Mouse (Mus musculus): ENCODE data around the gene Zfp750. TPM values are rescaled to one million over a fixed set of nuclear protein-coding genes. Genes with fewer than 3 reads are reported as not detected.
A peak's percentile ranks its signal among the peaks of the same experiment; 100 is the strongest.

Zfp750 gene
- polyA plus RNA-seq, 1 experiment from 2014 or later: 0.26 TPM

DNA sequence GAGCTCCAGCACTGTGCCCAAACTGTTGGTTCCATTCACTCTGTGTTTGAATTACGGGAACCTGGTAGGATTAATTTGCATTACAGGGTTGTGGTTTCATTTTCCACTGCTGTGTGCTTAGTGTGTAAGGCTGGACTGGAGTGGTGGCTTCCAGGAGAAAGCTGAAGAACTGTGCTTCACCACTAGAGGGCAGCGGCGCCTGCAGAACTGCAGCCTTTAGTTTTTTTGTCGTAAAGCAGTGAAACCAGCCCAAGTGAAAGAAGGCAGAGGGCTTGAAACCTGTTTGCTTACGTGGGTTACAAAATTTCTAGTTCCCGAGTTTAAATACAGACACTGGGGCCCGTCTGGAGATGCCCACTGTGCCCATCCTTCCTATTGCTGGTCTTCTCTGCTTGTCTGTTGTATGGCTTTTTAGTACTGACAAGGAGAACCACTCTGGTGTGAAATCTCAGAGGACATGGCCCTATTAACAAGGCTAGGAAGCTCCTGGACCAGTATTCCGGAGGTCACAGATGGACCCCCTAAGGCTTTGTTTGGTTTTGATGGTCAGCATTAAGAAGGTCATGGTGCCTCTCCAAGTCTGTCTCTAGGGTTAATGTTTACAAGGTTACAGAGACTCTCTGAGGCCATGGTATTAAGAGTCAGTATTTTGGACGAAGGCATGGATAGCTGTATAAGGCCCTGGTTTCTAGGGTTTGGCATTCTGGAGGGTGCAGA, 43.3 kb downstream of the Zfp750 start:
- Histone ChIP-seq H3K27me3 (replicated peaks; ENCODE audit: control insufficient read depth, insufficient read depth, low read length) (no peaks in the 10 kb centered on the region), H3K27ac (ENCODE audit: low read depth, low read length) (no peak overlapping the region), H3K4me1 (replicated peaks; ENCODE audit: control insufficient read depth, insufficient read depth, low read length) (no peaks in the 10 kb centered on the region; the same call in 1 of the 2 replicates), H3K9me3 (ENCODE audit: control insufficient read depth, low read length) (no peaks in the 10 kb centered on the region), H3K36me3 (ENCODE audit: control insufficient read depth, insufficient read depth, low read length) (peaks cover 2% of the 10 kb centered on the region; the same call in 1 of the 2 replicates), H3K4me2 (no peak overlapping the region), H3K4me3 (ENCODE audit: low read depth, low read length) (no peak overlapping the region), H3K9ac (ENCODE audit: low read depth, low read length) (no peak overlapping the region)
- DNase-seq (ENCODE audit: low spot score): peak; percentile 65
- 0 out of 2 replicates have a peak, but pooled peaks have one; percentile 34 for ATAC-seq (replicated peaks; ENCODE audit: low FRiP score)
- WGBS: 39% methylated on average over 9 of the region's 9 CpGs

DNA sequence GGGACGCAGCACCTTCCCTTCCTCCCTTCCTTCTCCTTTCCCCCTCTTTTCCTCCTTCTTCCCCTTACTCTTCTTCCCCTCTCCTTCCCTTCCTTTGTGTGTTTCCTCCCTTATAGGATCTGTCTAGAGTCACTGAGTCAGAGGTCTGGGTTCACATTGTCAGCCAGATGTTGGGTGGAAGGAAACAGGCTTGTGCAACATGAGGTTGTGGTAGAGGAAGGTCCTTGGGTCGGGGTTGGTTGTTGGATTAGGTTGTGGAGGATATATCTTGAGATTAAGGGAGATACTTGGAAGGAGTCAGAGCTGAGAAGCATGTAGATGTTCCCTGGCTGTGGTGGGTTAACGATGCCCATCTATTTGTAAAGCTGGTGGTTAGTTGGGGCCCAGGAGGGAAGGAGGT, 44.3 kb downstream of the Zfp750 start:
- Histone ChIP-seq H3K4me2 (no peak overlapping the region), H3K4me1 (replicated peaks; ENCODE audit: control insufficient read depth, insufficient read depth, low read length) (no peaks in the 10 kb centered on the region; the same call in 1 of the 2 replicates), H3K27me3 (replicated peaks; ENCODE audit: control insufficient read depth, insufficient read depth, low read length) (no peaks in the 10 kb centered on the region), H3K36me3 (ENCODE audit: control insufficient read depth, insufficient read depth, low read length) (peaks cover 2% of the 10 kb centered on the region; the same call in 1 of the 2 replicates), H3K9me3 (ENCODE audit: control insufficient read depth, low read length) (no peaks in the 10 kb centered on the region), H3K4me3 (ENCODE audit: low read depth, low read length) (no peak overlapping the region), H3K9ac (ENCODE audit: low read depth, low read length) (no peak overlapping the region), H3K27ac (ENCODE audit: low read depth, low read length) (no peak overlapping the region)
- DNase-seq (ENCODE audit: low spot score) (no peak), ATAC-seq (replicated peaks; ENCODE audit: low FRiP score) (no peak)
- 65% methylated on average over 3 of the region's 3 CpGs for WGBS

- DNase-seq (ENCODE audit: low spot score) (no peak), ATAC-seq (replicated peaks; ENCODE audit: low FRiP score) (no peak)
- Histone ChIP-seq H3K27ac (ENCODE audit: low read depth, low read length) (no peak overlapping the region), H3K9me3 (ENCODE audit: control insufficient read depth, low read length) (no peaks in the 10 kb centered on the region), H3K4me2 (no peak overlapping the region), H3K4me3 (ENCODE audit: low read depth, low read length) (no peak overlapping the region), H3K27me3 (replicated peaks; ENCODE audit: control insufficient read depth, insufficient read depth, low read length) (no peaks in the 10 kb centered on the region), H3K36me3 (ENCODE audit: control insufficient read depth, insufficient read depth, low read length) (peaks cover 10% of the 10 kb centered on the region), H3K4me1 (replicated peaks; ENCODE audit: control insufficient read depth, insufficient read depth, low read length) (no peaks in the 10 kb centered on the region), H3K9ac (ENCODE audit: low read depth, low read length) (no peak overlapping the region)
- WGBS: 87% methylated on average over 6 of the region's 6 CpGs
Observed at GRCm38 (mm10) chr11:121467408-121467807, 51.7 kb downstream of the Zfp750 start.

Other genes with a start within 250 kb of the Zfp750 start
- gene Wdr45b, start 164.9 kb downstream of the Zfp750 start, polyA plus RNA-seq (2014; fragmentation: Nextera tagmentation; extraction: Ambion mirVana): 53.3 and 55.4 TPM in 2 replicates
- 0.94 and 1.2 TPM in 2 replicates for gene Rab40b, start 131.1 kb downstream of the Zfp750 start, polyA plus RNA-seq (2014; fragmentation: Nextera tagmentation; extraction: Ambion mirVana)
- gene Fn3krp, start 97.9 kb downstream of the Zfp750 start, polyA plus RNA-seq (2014; fragmentation: Nextera tagmentation; extraction: Ambion mirVana): 8.6 and 10.5 TPM in 2 replicates
- gene Fn3k, start 84.4 kb downstream of the Zfp750 start, polyA plus RNA-seq (2014; fragmentation: Nextera tagmentation; extraction: Ambion mirVana): 4.7 and 7.8 TPM in 2 replicates
- gene Tbcd, start 67.4 kb downstream of the Zfp750 start, polyA plus RNA-seq (2014; fragmentation: Nextera tagmentation; extraction: Ambion mirVana): 35.9 and 37.7 TPM in 2 replicates
- 3.6 and 5.9 TPM in 2 replicates for gene B3gntl1, start 153.8 kb upstream of the Zfp750 start, polyA plus RNA-seq (2014; fragmentation: Nextera tagmentation; extraction: Ambion mirVana)
- gene Metrnl, start 182.2 kb upstream of the Zfp750 start, polyA plus RNA-seq (2014; fragmentation: Nextera tagmentation; extraction: Ambion mirVana): 4.5 and 4.7 TPM in 2 replicates

Data from liver, embryonic 11.5 days (tissue).